Mouse (Mus musculus): Measurements from ENCODE around the gene Tmem220.

GRCm38 (mm10) chr11:66998467-66999403 lies 26.2 kb upstream of the Tmem220 start:
- TF ChIP-seq CTCF (IDR thresholded peaks at IDR 0.05; ENCODE audit: extremely low read depth, insufficient read depth, insufficient read length, insufficient replicate concordance): no peak
- no peak for TF ChIP-seq POLR2A (IDR thresholded peaks at IDR 0.05; ENCODE audit: low read depth, low read length)

All from spleen, adult 2 months (tissue).